Mouse (Mus musculus) cerebellum, adult 2 months (tissue): ENCODE measurements around the gene Cd81.

Source experiments
- CTCF ChIP-seq: fragments of 200-500 bp; IDR thresholded peaks from 2 replicates; pipeline ENCODE4 v1.5.1; 2011; ENCODE audit warnings: low read depth, mild to moderate bottlenecking, control low read depth, low read length, moderate library complexity, borderline replicate concordance; ENCODE audit not compliant: insufficient read depth
- POLR2A ChIP-seq: fragments of 200-500 bp; IDR thresholded peaks from 2 replicates; pipeline ENCODE4 v1.6.1; 2011; ENCODE audit warnings: low read length, control low read depth, borderline replicate concordance; ENCODE audit not compliant: insufficient read depth

DNA sequence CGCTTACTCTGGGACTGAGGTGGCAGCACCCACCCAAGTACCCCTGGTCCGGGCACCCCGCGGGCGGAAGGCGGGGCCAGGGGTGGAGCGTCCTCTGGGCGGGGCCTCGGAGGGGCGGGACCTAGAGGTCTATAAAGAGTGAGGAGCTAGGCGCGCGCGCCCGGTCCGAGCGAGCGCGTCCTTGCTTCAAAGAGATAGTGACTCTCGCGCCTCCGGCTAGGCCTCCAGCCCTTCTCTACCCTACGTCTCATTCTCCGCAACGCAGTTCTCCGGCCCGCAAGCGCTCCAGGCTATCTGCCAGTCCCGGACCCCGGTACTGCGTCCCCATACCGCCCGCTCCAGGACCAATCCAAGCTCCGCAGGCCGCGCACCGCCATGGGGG lies at the start of gene Cd81:
- TF ChIP-seq CTCF (no peak), POLR2A (peak; percentile 73)
